Comparison of ENCODE assay signal across 22 mouse cellular contexts in the genomic region with DNA sequence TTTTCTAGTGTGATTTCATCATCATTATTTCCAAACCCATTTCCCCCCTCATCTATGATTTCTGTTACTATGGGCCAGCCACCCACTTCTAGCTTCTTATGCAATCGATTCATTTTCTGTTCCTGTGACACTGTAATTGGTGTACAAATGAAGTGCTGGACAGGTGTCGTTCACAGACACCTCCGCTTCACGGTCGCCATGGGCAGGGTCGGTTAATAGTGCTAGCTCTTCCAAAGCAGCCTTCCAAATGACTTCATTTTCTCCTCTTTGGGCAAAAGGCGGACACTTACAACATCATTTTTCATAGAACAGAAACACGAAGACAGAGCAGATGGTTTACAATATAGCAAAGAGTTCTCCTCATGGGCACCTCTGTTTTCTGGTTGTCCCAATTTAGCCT. TPM values are rescaled to one million over a fixed set of nuclear protein-coding genes. Genes with fewer than 3 reads are reported as not detected.
A peak's percentile ranks its signal among the peaks of the same experiment; 100 is the strongest.
DNase-seq lines count a peak whose midpoint lies in the region; ATAC-seq and TF ChIP-seq lines count a peak whose summit lies in the region.
"Had no signal": no experiment of that assay in that cellular context is flagged by ENCODE, and none has a peak within 500 bp of the region (broad histone marks: within the 10 kb centered on the region; RNA-seq: fewer than 3 reads in every experiment).

No protein-coding gene starts in this region.

- no peak overlapping the region for H3K4me3 ChIP-seq in forebrain, embryonic 11.5 days (ENCODE audit: low read depth, low read length)
- no peak overlapping the region for H3K4me3 ChIP-seq in forebrain, embryonic 14.5 days (ENCODE audit: low read depth, low read length)
- H3K4me3 ChIP-seq in lung, postnatal 0 days (ENCODE audit: low read depth, low read length): no peak overlapping the region
- H3K4me3 ChIP-seq: forebrain, embryonic 12.5 days; heart, adult 2 months; heart, embryonic 10.5 days; heart, embryonic 13.5 days; hindbrain, embryonic 12.5 days had no signal

- TF ChIP-seq CTCF in lung, postnatal 0 days (IDR thresholded peaks at IDR 0.05): no peak

- H3K36me3 ChIP-seq in forebrain, embryonic 11.5 days (ENCODE audit: control insufficient read depth, insufficient read depth, low read length): no peaks in the 10 kb centered on the region
- H3K36me3 ChIP-seq in forebrain, embryonic 14.5 days (ENCODE audit: control insufficient read depth, insufficient read depth, low read length): no peaks in the 10 kb centered on the region
- H3K36me3 ChIP-seq in lung, postnatal 0 days (ENCODE audit: insufficient read depth, low read length): no peaks in the 10 kb centered on the region
- H3K36me3 ChIP-seq: forebrain, embryonic 12.5 days; heart, embryonic 10.5 days; heart, embryonic 13.5 days; hindbrain, embryonic 12.5 days; hindbrain, embryonic 15.5 days had no signal

- no peaks in the 10 kb centered on the region for H3K9me3 ChIP-seq in forebrain, embryonic 11.5 days (ENCODE audit: control insufficient read depth, low read length)
- no peaks in the 10 kb centered on the region for H3K9me3 ChIP-seq in forebrain, embryonic 14.5 days (replicated peaks; ENCODE audit: control insufficient read depth, low read length)
- H3K9me3 ChIP-seq in lung, postnatal 0 days (ENCODE audit: low read length): no peaks in the 10 kb centered on the region
- H3K9me3 ChIP-seq: forebrain, embryonic 12.5 days; heart, embryonic 10.5 days; heart, embryonic 13.5 days; hindbrain, embryonic 12.5 days; hindbrain, embryonic 15.5 days had no signal

- no peak overlapping the region for H3K4me2 ChIP-seq in forebrain, embryonic 11.5 days (ENCODE audit: low read depth, low read length, severe bottlenecking)
- H3K4me2 ChIP-seq in forebrain, embryonic 14.5 days (ENCODE audit: low read length): no peak overlapping the region
- H3K4me2 ChIP-seq in lung, postnatal 0 days (replicated peaks; ENCODE audit: low read depth, low read length): no peak overlapping the region
- H3K4me2 ChIP-seq: forebrain, embryonic 12.5 days; heart, embryonic 13.5 days had no signal

- no peak for TF ChIP-seq EP300 in lung, postnatal 0 days (IDR thresholded peaks at IDR 0.05)

- no peak for ATAC-seq in forebrain, embryonic 11.5 days (replicated peaks; ENCODE audit: low FRiP score)
- no peak for ATAC-seq in forebrain, embryonic 14.5 days
- ATAC-seq in lung, postnatal 0 days: no peak
- ATAC-seq: activated CD4-positive, CD25-positive, alpha-beta regulatory T cell, adult 4 months; forebrain, embryonic 16.5 days had no signal

- H3K9ac ChIP-seq in forebrain, embryonic 11.5 days (ENCODE audit: low read length): no peak overlapping the region
- H3K9ac ChIP-seq in forebrain, embryonic 14.5 days (ENCODE audit: low read length): no peak overlapping the region
- no peak overlapping the region for H3K9ac ChIP-seq in lung, postnatal 0 days (replicated peaks; ENCODE audit: low read depth)
- H3K9ac ChIP-seq: forebrain, embryonic 12.5 days; heart, embryonic 13.5 days; hindbrain, embryonic 12.5 days; hindbrain, embryonic 15.5 days had no signal

- H3K4me1 ChIP-seq in forebrain, embryonic 11.5 days (replicated peaks; ENCODE audit: control insufficient read depth, insufficient read depth, low read length): peaks cover 2% of the 10 kb centered on the region; the same call in 1 of the 2 replicates
- peaks cover 3% of the 10 kb centered on the region; the same call in 1 of the 2 replicates for H3K4me1 ChIP-seq in forebrain, embryonic 14.5 days (ENCODE audit: control insufficient read depth, insufficient read depth, low read length)
- H3K4me1 ChIP-seq in lung, postnatal 0 days (ENCODE audit: insufficient read depth, low read depth, low read length): no peaks in the 10 kb centered on the region

- 90% methylated on average over 8 of the region's 8 CpGs for WGBS in forebrain, embryonic 11.5 days
- WGBS in forebrain, embryonic 14.5 days: 92% methylated on average over 8 of the region's 8 CpGs
- 70% methylated on average over 8 of the region's 8 CpGs for WGBS in lung, postnatal 0 days

- no peaks in the 10 kb centered on the region for H3K27me3 ChIP-seq in forebrain, embryonic 11.5 days (ENCODE audit: control insufficient read depth, insufficient read depth, low read length)
- no peaks in the 10 kb centered on the region for H3K27me3 ChIP-seq in forebrain, embryonic 14.5 days (replicated peaks; ENCODE audit: control insufficient read depth, insufficient read depth, low read length)
- H3K27me3 ChIP-seq in lung, postnatal 0 days (replicated peaks; ENCODE audit: insufficient read depth, low read length): peaks cover 10% of the 10 kb centered on the region; the same call in 1 of the 2 replicates
- H3K27me3 ChIP-seq: hindbrain, embryonic 12.5 days; hindbrain, embryonic 15.5 days had no signal

- intact Hi-C loops in left cerebral cortex, postnatal 25 days (cut with DNase I): loop anchor here (2.0 to 5.0 kb wide), 3 partner anchors 37 to 117 kb away; no protein-coding TSS in a partner anchor

- H3K27ac ChIP-seq in forebrain, embryonic 11.5 days (ENCODE audit: low read depth, low read length): no peak overlapping the region
- H3K27ac ChIP-seq in forebrain, embryonic 14.5 days (ENCODE audit: low read depth, low read length): no peak overlapping the region
- no peak overlapping the region for H3K27ac ChIP-seq in lung, postnatal 0 days (ENCODE audit: low read length)
- H3K27ac ChIP-seq: forebrain, embryonic 12.5 days; heart, adult 2 months; heart, embryonic 10.5 days; heart, embryonic 13.5 days; hindbrain, embryonic 12.5 days had no signal

- peak; percentile 24 for DNase-seq in forebrain, embryonic 11.5 days (ENCODE audit: low spot score)
- no peak for DNase-seq in forebrain, embryonic 14.5 days (ENCODE audit: low spot score)
- DNase-seq in layer of hippocampus, adult 18-20 months (ENCODE audit: low spot score in 2 of 2): peak; percentile 21 to 53
- DNase-seq in layer of hippocampus, adult 9-10 months (ENCODE audit: low spot score): no peak
- DNase-seq in lung, postnatal 0 days (ENCODE audit: low spot score): peak; percentile 21
- DNase-seq in lung, postnatal 10 days: no peak
- no peak for DNase-seq in left cerebral cortex, postnatal 25 days (ENCODE audit: low spot score in 2 of 2)
- DNase-seq: adrenal gland, adult 8-10 months; adrenal gland, postnatal 25 days; cerebellum, adult 18-20 months; cerebellum, postnatal 14 days; gastrocnemius, postnatal 25 days; heart, adult 2 months; heart, postnatal 14 days had no signal

RNA-seq across cellular contexts. Expression of a gene that starts 1.5 kb away (rescaled TPM):
- 6.2 and 8.1 TPM in 2 replicates for polyA plus RNA-seq in forebrain, embryonic 11.5 days (2014; fragmentation: Nextera tagmentation; extraction: Ambion mirVana)
- 41.8 and 58.1 TPM in 2 replicates for polyA plus RNA-seq in forebrain, embryonic 14.5 days (2014; fragmentation: Nextera tagmentation; extraction: Ambion mirVana)
- total RNA-seq in layer of hippocampus, adult 18-20 months (2021): 10 to 100 TPM; 13.2 to 15.4 TPM
- polyA plus RNA-seq in lung, postnatal 0 days (2015; fragmentation: Nextera tagmentation; extraction: Ambion mirVana): 0.55 TPM in 2 replicates
- total RNA-seq in left cerebral cortex, postnatal 25 days (2021): 10 to 100 TPM; 35.9 to 38.6 TPM
- total RNA-seq: hematopoietic stem cell, adult 5-6 weeks had no signal
- polyA plus RNA-seq: activated CD4-positive, CD25-positive, alpha-beta regulatory T cell, adult 4 months had no signal

Comparison
In these comparisons a context has a peak if more than half of its experiments do, and no peak if none do; other contexts are left out.
1. DNase-seq: peak in forebrain, embryonic 11.5 days (single experiment), layer of hippocampus, adult 18-20 months (2 of 2) and lung, postnatal 0 days (single experiment); none in forebrain, embryonic 14.5 days (single experiment), layer of hippocampus, adult 9-10 months (single experiment), lung, postnatal 10 days (single experiment) and left cerebral cortex, postnatal 25 days (0 of 2).